In the genomic region with DNA sequence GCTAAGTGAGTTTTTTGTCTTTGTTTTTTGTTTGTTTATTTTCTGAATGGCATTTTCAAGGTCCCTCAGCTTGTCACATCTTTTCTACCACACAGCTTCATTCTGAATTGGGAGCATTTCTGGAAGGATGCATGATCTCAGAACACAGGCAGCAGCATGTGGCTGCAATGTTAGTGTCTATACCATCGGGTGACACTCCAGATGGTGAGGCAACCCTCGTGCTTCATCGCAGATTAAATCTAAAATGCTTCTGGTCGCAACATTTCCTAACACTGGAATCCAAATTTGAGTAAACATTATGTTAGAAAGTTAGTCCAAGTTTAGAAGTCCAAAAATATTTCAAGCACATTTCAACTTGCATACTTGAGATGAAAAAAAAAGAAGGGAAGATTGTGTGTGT, we compare ENCODE assay signal across 23 mouse cellular contexts.
DNase-seq lines count a peak whose midpoint lies in the region; ATAC-seq and TF ChIP-seq lines count a peak whose summit lies in the region.
"Had no signal": no experiment of that assay in that cellular context is flagged by ENCODE, and none has a peak within 500 bp of the region (broad histone marks: within the 10 kb centered on the region; RNA-seq: fewer than 3 reads in every experiment).

No protein-coding gene starts in this region.

- no peak for TF ChIP-seq CTCF in left cerebral cortex, adult 2 months (IDR thresholded peaks at IDR 0.05)

- DNase-seq in left cerebral cortex, postnatal 14 days (ENCODE audit: low spot score in 2 of 2): peak; percentile 22 to 46
- DNase-seq in left cerebral cortex, adult 2 months (ENCODE audit: extremely low spot score in 1 of 2, low spot score in 2 of 2): no peak
- peak; percentile 8 for DNase-seq in right cerebral cortex, adult 18-20 months
- DNase-seq in right cerebral cortex, postnatal 25 days: no peak
- DNase-seq in telencephalon, adult 2 months (ENCODE audit: low read depth, low spot score): peak; percentile 32
- no peak for DNase-seq in layer of hippocampus, adult 11-12 months (ENCODE audit: low spot score)
- no peak for DNase-seq in T-cell, adult 2 months (ENCODE audit: low spot score)
- DNase-seq: adrenal gland, adult 2 months; cerebellum, adult 8-10 months; gastrocnemius, postnatal 36 days; heart, adult 2 months; kidney, adult 11 months; kidney, postnatal 36 days; thymus, adult 2 months; thymus, postnatal 4 days had no signal

- peak; percentile 55 for ATAC-seq in frontal cortex, adult (ENCODE audit: low TSS enrichment)
- ATAC-seq: liver, embryonic 12.5 days; Patski had no signal

- no peak overlapping the region for H3K27ac ChIP-seq in left cerebral cortex, adult 2 months
- H3K27ac ChIP-seq: heart, adult 2 months; hindbrain, embryonic 12.5 days; kidney, embryonic 15.5 days; limb, embryonic 13.5 days; liver, embryonic 12.5 days; lung, embryonic 15.5 days; stomach, embryonic 15.5 days had no signal

- intact Hi-C loops in left cerebral cortex, postnatal 14 days (cut with DNase I): no loop called here
- intact Hi-C loops in left cerebral cortex, adult 2 months (cut with DNase I): no loop called here

- H3K4me3 ChIP-seq in left cerebral cortex, adult 2 months: no peak overlapping the region
- H3K4me3 ChIP-seq: heart, adult 2 months; hindbrain, embryonic 12.5 days; kidney, embryonic 15.5 days; limb, embryonic 13.5 days; liver, embryonic 12.5 days; lung, embryonic 15.5 days; stomach, embryonic 15.5 days had no signal

Comparison
In these comparisons a context has a peak if more than half of its experiments do, and no peak if none do; other contexts are left out.
1. DNase-seq: peak in left cerebral cortex, postnatal 14 days (2 of 2), right cerebral cortex, adult 18-20 months (single experiment) and telencephalon, adult 2 months (single experiment); none in left cerebral cortex, adult 2 months (0 of 2), right cerebral cortex, postnatal 25 days (single experiment), layer of hippocampus, adult 11-12 months (single experiment) and T-cell, adult 2 months (single experiment).